Mouse (Mus musculus): ENCODE data around the gene Tbc1d5.

- TF ChIP-seq CTCF (IDR thresholded peaks at IDR 0.05; ENCODE audit: borderline replicate concordance, control insufficient read depth, extremely low read depth, insufficient read depth, low read length, poor library complexity) (no peak), POLR2A (IDR thresholded peaks at IDR 0.05; ENCODE audit: control insufficient read depth, extremely low read depth, insufficient read depth, low read length, poor library complexity) (no peak)
Observed at GRCm38 (mm10) chr17:50730896-50731295, 448.3 kb downstream of the Tbc1d5 start.

Data from thymus, adult 2 months (tissue).